Mouse (Mus musculus): ENCODE results near the gene Dnal4.

Gene Dnal4

GRCm38 (mm10) chr15:79763601-79764246, 13.9 kb downstream of the Dnal4 start:
- no peak for DNase-seq (ENCODE audit: low read depth)

DNA sequence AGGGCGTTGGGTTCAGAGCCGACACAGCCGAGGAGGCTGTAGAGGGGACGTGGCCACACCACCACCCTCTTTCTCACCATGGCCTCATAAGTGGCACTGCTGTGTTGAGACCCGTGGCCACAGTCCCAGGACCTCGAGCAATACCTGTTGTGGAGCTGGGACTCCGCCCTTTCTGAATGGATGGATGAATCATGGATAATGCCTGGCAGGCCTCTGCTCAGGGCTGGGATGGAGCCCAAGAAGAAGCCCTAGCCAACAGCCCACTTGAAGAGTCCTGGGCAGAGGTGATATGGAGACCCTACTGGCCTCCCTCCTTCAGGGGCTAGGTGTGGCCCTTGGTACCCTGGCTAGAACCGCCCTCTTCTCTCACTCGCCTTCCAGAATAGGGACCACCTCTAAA, 14.6 kb downstream of the Dnal4 start:
- DNase-seq (ENCODE audit: low read depth): no peak

DNA sequence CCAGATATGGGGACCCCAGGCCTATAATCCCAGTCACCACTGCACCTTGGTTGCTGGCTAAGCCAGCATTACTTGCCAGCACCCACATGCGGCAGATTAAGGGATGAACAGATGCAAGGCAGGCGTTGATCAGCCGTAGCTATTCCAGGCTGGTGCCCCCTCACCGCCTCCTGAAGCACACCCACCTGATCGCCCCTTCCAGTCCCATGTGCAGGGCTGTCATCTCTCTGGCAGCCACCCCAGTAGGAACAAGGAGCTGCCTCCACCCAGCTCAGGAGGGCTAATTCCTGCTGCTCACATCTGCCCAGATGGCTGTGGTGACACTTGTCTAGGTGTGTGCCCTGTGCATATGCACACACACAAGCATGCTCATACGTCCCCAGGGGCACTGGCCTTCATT, 16.7 kb downstream of the Dnal4 start:
- DNase-seq (ENCODE audit: low read depth): no peak

DNA sequence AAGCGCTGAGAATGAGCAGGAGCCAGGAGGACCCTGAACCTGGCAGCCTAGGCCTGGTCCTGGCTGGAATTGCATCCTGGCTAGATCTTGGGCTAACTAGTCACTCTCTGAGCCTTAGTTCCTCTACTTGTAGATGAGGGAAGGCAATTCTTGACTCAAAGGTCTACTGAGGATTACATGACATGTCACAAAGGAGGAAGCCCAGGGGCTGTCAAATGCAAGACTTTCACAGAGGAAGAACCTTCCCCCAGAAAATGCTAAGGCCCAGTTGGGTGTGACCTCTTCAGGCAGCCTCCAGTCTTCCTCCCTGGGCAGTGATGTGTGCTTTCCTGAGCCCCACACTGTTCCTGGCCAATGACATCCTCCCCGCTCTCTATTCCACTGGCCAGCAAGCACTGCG, 20.5 kb downstream of the Dnal4 start:
- no peak for DNase-seq (ENCODE audit: low read depth)

- no peak for DNase-seq (ENCODE audit: low read depth)
These were observed 21.5 kb downstream of the Dnal4 start for GRCm38 (mm10) chr15:79755977-79756625.

DNA sequence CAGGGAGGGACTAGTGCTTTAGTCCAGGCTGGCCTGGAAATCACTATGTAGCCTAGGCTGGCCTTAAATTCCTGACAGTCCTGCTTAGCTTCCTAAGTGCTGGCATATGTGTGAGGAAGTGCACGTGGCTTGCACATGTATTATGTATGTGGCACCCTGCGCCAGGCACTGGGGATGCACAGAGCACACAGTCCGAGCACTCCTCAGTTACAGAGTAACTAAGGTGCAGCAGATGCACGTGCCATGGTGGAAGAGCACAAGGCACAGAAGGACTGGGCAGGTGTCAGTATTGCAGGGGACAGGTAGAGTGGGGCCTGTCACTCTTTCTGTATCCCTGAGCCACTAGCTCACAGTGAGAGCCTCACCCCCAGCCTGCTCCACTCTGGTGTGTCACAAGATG, 22.5 kb downstream of the Dnal4 start:
- no peak for DNase-seq (ENCODE audit: low read depth)

DNA sequence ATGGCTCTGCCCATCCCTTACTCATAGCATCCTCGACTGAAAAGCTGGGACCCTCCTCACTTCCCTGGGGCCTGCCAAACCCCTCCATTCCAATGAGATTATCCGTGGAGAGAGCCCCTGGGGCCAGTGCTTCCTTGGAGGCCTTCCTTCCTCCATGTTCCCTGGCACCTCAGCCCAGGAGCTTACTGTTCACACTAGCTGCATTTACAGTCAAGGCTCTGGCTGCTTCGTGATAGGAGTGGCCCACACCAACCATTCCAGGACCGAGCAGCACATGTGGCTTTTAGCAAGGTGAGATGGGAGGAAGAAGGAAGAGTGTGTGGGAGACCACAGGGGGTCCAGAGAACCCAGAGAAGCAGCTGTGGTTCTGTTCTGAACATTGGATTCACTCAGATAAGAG, 23.8 kb downstream of the Dnal4 start:
- peak; percentile 3 for DNase-seq (ENCODE audit: low read depth)

GRCm38 (mm10) chr15:79753420-79753752, 24.3 kb downstream of the Dnal4 start:
- DNase-seq (ENCODE audit: low read depth): no peak

DNA sequence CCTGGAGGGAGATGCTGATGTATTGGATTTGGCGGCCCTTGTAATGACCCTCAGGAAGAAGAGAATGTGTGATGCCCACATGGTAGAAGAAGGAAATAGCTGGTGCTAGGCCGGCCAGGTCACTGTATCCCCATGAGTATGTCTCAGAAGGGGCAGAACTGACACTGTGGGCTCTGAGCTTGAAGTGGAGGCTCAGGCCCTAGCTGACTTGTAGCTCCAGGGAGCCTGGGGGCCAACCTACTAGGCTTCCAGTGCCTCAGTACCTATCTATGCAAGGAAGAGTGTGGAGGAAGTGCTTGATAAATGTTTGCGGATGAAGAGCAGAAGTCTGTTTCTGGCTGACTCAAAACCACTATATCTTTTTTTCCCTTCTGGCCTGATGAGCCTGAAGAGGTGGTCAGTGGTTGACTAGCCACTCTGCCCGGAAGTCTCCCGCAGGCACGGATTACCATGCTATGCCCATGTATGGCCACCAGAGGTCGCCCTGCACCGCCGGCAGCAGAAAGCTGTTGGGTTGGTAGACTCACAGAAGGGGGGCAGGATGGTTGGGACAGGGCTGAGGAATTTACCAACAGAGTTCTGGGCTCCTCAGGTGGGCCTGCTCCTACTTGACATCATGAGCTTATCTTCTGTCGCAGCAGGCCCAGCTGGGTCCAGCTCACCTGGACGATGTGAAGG, 24.8 kb downstream of the Dnal4 start:
- peak; percentile 82 for DNase-seq (ENCODE audit: low read depth)

DNA sequence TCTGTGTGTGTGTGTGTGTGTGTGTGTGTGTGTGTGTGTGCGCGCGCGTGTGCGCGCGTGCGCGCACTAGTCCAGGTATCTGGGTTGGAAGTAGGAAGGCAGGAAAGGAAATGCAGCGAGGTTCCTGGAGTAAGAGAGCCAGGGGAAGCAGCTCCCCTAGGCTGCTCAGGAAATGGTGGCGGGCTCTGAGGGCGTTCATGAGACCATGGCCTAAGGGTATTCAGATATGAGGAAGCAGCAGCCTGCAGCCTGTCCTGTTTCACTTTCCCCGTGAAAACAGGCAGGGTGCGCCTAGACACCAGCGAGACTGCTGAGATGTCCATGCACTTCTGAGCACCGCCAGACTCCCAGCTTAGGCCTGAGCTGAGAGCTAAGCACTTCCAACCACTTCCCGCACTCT, 25.9 kb downstream of the Dnal4 start:
- peak; percentile 55 for DNase-seq (ENCODE audit: low read depth)

GRCm38 (mm10) chr15:79750266-79750665, 27.4 kb downstream of the Dnal4 start:
- no peak for DNase-seq (ENCODE audit: low read depth)

DNA sequence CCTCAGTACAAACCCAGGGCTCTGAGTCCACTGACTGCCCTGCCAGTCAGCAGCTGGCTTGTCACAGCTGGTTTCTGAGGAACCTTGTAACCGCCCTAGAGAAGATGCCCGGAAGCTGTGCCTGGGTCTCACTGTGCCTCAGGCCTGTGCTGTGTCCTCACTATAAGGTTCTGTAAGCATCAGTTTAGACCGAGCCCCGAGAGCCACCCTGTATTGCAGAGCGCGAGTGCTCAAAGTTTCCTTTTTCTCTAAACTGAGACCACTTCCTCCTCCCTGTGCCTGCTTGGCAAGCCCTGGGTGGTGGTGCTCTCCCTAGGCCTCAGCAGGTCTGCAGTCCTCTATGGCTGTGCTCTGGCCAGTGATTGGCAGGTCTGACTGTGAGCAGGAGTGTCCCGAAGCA, 28.5 kb downstream of the Dnal4 start:
- peak; percentile 10 for DNase-seq (ENCODE audit: low read depth)

- DNase-seq (ENCODE audit: low read depth): peak; percentile 44
These were observed 29.7 kb downstream of the Dnal4 start for GRCm38 (mm10) chr15:79747998-79748397.

- DNase-seq (ENCODE audit: low read depth): no peak
These were observed 31.8 kb downstream of the Dnal4 start for GRCm38 (mm10) chr15:79745883-79746282.

- DNase-seq (ENCODE audit: low read depth): no peak
These were observed 32.3 kb downstream of the Dnal4 start for GRCm38 (mm10) chr15:79745312-79745711.

- DNase-seq (ENCODE audit: low read depth): no peak
These were observed 32.9 kb downstream of the Dnal4 start for GRCm38 (mm10) chr15:79744742-79745141.

- DNase-seq (ENCODE audit: low read depth): no peak
These were observed 33.6 kb downstream of the Dnal4 start for GRCm38 (mm10) chr15:79744001-79744400.

DNA sequence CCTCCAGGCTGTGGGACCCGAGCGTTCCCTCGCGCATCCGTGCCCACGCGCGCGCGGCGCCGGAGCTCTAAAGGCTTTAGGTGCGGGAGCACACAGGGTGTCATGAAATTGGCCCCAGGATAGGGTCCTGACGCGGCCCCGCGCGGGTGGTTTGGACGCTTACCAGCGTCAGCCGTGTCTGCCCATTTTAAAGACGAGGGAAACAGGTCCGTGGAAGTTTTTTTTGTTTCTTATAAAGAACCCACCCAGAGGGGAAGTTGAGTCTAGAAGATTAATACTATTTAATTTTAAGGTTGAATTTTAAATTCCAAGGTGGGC, 35.0 kb downstream of the Dnal4 start:
- DNase-seq (ENCODE audit: low read depth): no peak

DNA sequence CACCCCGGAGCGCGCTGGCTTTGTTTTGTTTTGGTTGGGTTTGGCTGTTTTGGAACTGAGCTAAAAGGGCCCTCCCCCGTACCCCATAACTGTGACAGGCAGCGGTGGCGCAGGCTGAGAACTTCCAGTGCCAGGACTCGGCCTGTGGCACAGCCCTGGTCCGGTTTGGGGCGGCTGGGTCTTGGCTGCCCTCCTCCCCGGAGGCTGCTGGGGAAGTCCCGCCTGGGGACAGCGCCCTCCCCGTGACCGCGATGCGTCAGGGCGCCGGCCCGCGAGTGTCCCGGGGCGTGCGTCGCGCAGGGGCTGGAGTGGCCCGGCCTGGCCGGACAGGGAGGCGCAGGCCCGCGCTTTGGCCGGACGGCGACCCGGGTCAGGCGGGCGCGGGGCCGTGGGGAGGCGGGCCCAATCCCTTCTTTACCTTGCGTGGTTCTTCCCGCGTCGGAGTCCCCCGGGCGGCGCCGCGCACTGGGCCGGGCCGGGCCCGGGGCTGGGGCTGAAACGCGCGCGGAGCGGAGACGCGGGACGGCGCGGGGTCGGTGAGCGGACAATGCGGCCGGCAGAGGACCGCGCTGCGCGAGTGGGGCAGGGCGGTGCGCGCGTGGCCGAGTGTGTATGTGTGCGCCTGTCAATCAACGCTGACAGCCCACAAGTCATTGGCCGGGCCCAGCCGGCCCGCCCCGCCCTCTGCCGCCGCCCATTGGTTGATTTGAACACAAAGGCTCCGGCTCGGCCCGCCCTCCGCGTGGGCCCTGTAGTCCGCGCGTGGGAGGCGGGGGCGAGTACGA, 35.5 kb downstream of the Dnal4 start, which contains the start of gene Sun2:
Gene Sun2, minus strand, starts transcription at position 616 of the 785 bp plus-strand sequence.
- peak; percentile 93 for DNase-seq (ENCODE audit: low read depth)

- peak; percentile 81 for DNase-seq (ENCODE audit: low read depth)
These were observed 36.3 kb downstream of the Dnal4 start for GRCm38 (mm10) chr15:79741173-79741858.

DNA sequence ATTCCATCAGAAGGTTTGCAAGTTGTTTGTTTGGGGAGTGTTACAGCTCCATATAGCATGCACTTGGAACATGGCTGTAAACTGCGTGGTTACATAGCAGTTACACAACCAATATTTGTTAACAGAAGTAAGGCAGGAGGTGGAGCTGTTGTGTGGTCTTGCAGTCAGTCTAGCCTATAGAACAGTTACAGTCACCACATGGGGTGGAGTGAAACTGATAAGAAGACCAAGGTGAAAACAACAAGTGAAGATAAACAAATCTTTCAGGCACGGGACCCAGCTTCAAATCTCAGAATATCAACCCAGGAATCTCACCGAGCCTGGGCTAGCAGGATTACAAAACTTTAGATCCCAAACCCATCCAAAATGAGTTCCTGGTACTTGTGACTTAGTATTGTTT, 36.9 kb downstream of the Dnal4 start:
- DNase-seq (ENCODE audit: low read depth): peak; percentile 56

- no peak for DNase-seq (ENCODE audit: low read depth)
These were observed 43.3 kb downstream of the Dnal4 start for GRCm38 (mm10) chr15:79734311-79734710.
